Mouse (Mus musculus): ENCODE measurements around the gene Cox6b1. TPM values are rescaled to one million over a fixed set of nuclear protein-coding genes. Genes with fewer than 3 reads are reported as not detected.

Cox6b1 gene
- total RNA-seq, 1 experiment from 2014 or later = 190 TPM

- peak; percentile 36; the same call in 1 of the 2 replicates for ATAC-seq (ENCODE audit: extremely low read depth, insufficient number of reproducible peaks, low FRiP score, poor library complexity, severe bottlenecking)
Measured at GRCm38 (mm10) chr7:30589435-30590301, 36.3 kb downstream of the Cox6b1 start.

DNA sequence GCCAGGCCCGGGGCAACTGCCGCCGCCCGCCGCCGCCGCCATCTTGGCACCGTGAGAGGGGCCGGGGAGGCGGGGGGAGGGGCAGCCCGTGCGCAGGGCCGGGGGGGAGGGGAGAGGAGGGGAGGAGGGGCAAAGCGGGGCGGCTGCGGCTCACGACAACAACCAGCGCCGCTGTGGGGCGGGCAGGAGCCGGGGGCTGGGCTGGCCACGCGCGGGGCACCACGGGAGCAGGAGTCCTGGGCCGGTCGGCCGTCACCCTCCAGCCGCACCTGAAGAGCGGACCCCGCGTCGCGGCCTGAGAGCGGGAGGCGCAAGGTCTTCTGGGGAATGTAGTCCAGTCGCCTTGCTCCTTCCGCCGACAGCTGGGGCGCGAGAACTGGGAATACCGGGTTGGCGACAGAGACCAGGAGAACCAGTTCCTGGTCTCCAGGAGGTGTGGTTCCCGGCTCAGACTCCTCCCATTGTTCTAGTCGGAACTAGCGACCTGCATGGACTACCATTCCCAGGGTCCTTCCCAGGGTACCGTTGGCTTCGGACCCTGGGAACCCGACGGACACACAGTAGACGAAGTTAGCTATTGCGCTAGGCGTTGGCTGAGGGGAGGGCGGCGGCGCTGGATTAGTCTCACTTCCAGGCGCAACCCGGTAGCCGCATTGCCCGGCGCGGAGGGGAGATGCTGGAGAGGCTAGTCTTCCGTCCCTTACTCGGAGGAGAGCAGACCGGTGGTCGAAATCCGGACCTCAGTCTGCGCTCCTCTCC lies 37.1 kb downstream of the Cox6b1 start, which contains the start of gene Kmt2b:
TSS of gene Kmt2b (minus strand) at position 51 of the 759 bp plus-strand sequence.
- ATAC-seq (ENCODE audit: extremely low read depth, insufficient number of reproducible peaks, low FRiP score, poor library complexity, severe bottlenecking) = peak; percentile 85

- ATAC-seq (ENCODE audit: extremely low read depth, insufficient number of reproducible peaks, low FRiP score, poor library complexity, severe bottlenecking) = no peak
Measured at GRCm38 (mm10) chr7:30587842-30588667, 37.9 kb downstream of the Cox6b1 start.

- ATAC-seq (ENCODE audit: extremely low read depth, insufficient number of reproducible peaks, low FRiP score, poor library complexity, severe bottlenecking) = no peak
Measured at GRCm38 (mm10) chr7:30586455-30587020, 39.4 kb downstream of the Cox6b1 start.

- no peak for ATAC-seq (ENCODE audit: extremely low read depth, insufficient number of reproducible peaks, low FRiP score, poor library complexity, severe bottlenecking)
Measured at GRCm38 (mm10) chr7:30585170-30585569, 40.8 kb downstream of the Cox6b1 start.

GRCm38 (mm10) chr7:30584339-30584738 lies 41.6 kb downstream of the Cox6b1 start:
- no peak for ATAC-seq (ENCODE audit: extremely low read depth, insufficient number of reproducible peaks, low FRiP score, poor library complexity, severe bottlenecking)

- no peak for ATAC-seq (ENCODE audit: extremely low read depth, insufficient number of reproducible peaks, low FRiP score, poor library complexity, severe bottlenecking)
Measured at GRCm38 (mm10) chr7:30581547-30581946, 44.4 kb downstream of the Cox6b1 start.

DNA sequence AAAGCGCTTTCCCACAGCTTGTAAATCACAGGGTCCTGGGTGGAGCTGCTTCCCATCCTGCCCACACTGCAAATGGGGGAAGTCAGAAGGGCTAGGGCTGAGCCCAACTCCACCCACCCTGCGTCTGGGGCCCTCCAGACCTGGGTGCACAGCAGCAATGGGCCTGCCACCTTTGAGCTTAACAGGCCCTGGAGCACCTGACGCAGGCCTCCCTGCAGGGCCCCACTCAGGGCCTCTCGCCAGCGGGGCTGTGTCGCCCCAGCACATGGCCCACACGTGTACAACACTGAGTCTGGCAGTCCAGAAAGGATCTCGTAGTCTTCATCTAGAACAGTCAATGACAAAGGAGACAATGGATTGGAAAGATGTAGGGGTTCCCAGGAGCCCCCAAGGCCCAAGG lies 46.0 kb downstream of the Cox6b1 start:
- no peak for ATAC-seq (ENCODE audit: extremely low read depth, insufficient number of reproducible peaks, low FRiP score, poor library complexity, severe bottlenecking)

GRCm38 (mm10) chr7:30572969-30573368 lies 53.0 kb downstream of the Cox6b1 start:
- ATAC-seq (ENCODE audit: extremely low read depth, insufficient number of reproducible peaks, low FRiP score, poor library complexity, severe bottlenecking) = no peak

DNA sequence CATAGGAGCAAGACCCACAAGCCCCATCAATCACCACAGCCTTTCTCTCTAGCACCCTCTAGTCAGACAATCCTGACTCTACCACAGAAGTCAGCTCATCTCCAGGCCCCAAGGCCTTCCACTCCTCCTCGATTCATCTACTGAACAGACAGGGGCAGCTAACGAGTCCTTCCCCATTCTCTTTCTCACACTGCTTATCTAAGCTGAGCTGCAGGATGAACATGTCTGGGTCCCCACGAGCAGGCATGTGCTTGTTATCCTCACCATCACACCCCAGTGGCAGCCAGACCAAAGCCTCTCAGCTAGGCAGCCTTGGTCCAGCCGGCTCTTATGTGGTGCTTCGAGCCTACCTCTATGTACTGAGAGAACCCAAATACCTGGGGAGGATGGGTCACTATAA lies 53.6 kb downstream of the Cox6b1 start:
- no peak for ATAC-seq (ENCODE audit: extremely low read depth, insufficient number of reproducible peaks, low FRiP score, poor library complexity, severe bottlenecking)

GRCm38 (mm10) chr7:30567555-30567954 lies 58.4 kb downstream of the Cox6b1 start:
- no peak for ATAC-seq (ENCODE audit: extremely low read depth, insufficient number of reproducible peaks, low FRiP score, poor library complexity, severe bottlenecking)

Other genes with a start within 250 kb of the Cox6b1 start
- gene Tyrobp, start 212.4 kb downstream of the Cox6b1 start, total RNA-seq (2017) = 1,375 and 1,494 TPM in 2 replicates
- gene Hcst, start 206.3 kb downstream of the Cox6b1 start, total RNA-seq (2017) = 44.4 and 46.6 TPM in 2 replicates
- gene Nfkbid, start 204.4 kb downstream of the Cox6b1 start, total RNA-seq (2017) = 34.3 and 46.9 TPM in 2 replicates
- gene Aplp1, start 180.6 kb downstream of the Cox6b1 start, total RNA-seq (2017) = 0.98 TPM in 1 of 2 replicates, not detected in the other
- gene Kirrel2, start 168.5 kb downstream of the Cox6b1 start, total RNA-seq (2017) = not detected in 2 replicates
- not detected in 2 replicates for gene Nphs1, start 167.8 kb downstream of the Cox6b1 start, total RNA-seq (2017)
- not detected in 2 replicates for gene Prodh2, start 132.5 kb downstream of the Cox6b1 start, total RNA-seq (2017)
- gene Arhgap33, start 91.1 kb downstream of the Cox6b1 start, total RNA-seq (2017) = 0.70 and 7.5 TPM in 2 replicates
- 3.7 and 5.3 TPM in 2 replicates for gene Hspb6, start 74.0 kb downstream of the Cox6b1 start, total RNA-seq (2017)
- 6.8 and 7.8 TPM in 2 replicates for gene Proser3, start 73.9 kb downstream of the Cox6b1 start, total RNA-seq (2017)
- 22.0 and 41.4 TPM in 2 replicates for gene Lin37, start 66.3 kb downstream of the Cox6b1 start, total RNA-seq (2017)
- 67.3 and 69.4 TPM in 2 replicates for gene U2af1l4, start 62.9 kb downstream of the Cox6b1 start, total RNA-seq (2017)
- gene Gm49396, start 62.8 kb downstream of the Cox6b1 start, total RNA-seq (2017) = 20.0 and 20.3 TPM in 2 replicates
- gene Psenen, start 62.5 kb downstream of the Cox6b1 start, total RNA-seq (2017) = 166 and 194 TPM in 2 replicates
- not detected in 2 replicates for gene Igflr1, start 60.7 kb downstream of the Cox6b1 start, total RNA-seq (2017)
- gene Kmt2b, start 37.4 kb downstream of the Cox6b1 start, total RNA-seq (2017) = 36.5 and 64.7 TPM in 2 replicates
- gene Zbtb32, start 27.2 kb downstream of the Cox6b1 start, total RNA-seq (2017) = 3.0 and 3.3 TPM in 2 replicates
- gene Upk1a, start 13.3 kb downstream of the Cox6b1 start, total RNA-seq (2017) = 0.49 TPM in 1 of 2 replicates, not detected in the other
- gene Etv2, start 9.7 kb upstream of the Cox6b1 start, total RNA-seq (2017) = not detected in 2 replicates
- gene Rbm42, start 24.2 kb upstream of the Cox6b1 start, total RNA-seq (2017) = 60.7 and 77.3 TPM in 2 replicates
- gene Haus5, start 38.8 kb upstream of the Cox6b1 start, total RNA-seq (2017) = 22.8 and 29.9 TPM in 2 replicates
- not detected in 2 replicates for gene Pmis2, start 45.5 kb upstream of the Cox6b1 start, total RNA-seq (2017)
- not detected in 2 replicates for gene 2200002J24Rik, start 72.8 kb upstream of the Cox6b1 start, total RNA-seq (2017)
- gene Atp4a, start 86.1 kb upstream of the Cox6b1 start, total RNA-seq (2017) = 0.58 TPM in 1 of 2 replicates, not detected in the other
- 8.3 and 15.1 TPM in 2 replicates for gene Tmem147, start 103.4 kb upstream of the Cox6b1 start, total RNA-seq (2017)
- gene Gapdhs, start 117.5 kb upstream of the Cox6b1 start, total RNA-seq (2017) = not detected in 2 replicates
- 2.0 and 5.8 TPM in 2 replicates for gene Sbsn, start 125.3 kb upstream of the Cox6b1 start, total RNA-seq (2017)
- not detected in 2 replicates for gene Dmkn, start 137.6 kb upstream of the Cox6b1 start, total RNA-seq (2017)
- not detected in 2 replicates for gene Krtdap, start 161.7 kb upstream of the Cox6b1 start, total RNA-seq (2017)
- gene Ffar2, start 197.6 kb upstream of the Cox6b1 start, total RNA-seq (2017) = 0.35 and 0.37 TPM in 2 replicates
- gene Ffar3, start 230.0 kb upstream of the Cox6b1 start, total RNA-seq (2017) = 0.70 and 0.98 TPM in 2 replicates
- gene Ffar1, start 235.4 kb upstream of the Cox6b1 start, total RNA-seq (2017) = 25.6 and 25.8 TPM in 2 replicates